Mouse (Mus musculus) heart, embryonic 14.5 days (tissue): ENCODE results near the gene Spats2. TPM values are rescaled to one million over a fixed set of nuclear protein-coding genes. Genes with fewer than 3 reads are reported as not detected.
"Not testable (repeated sequence)": the region's sequence is repeated elsewhere in the genome, so short reads cannot be mapped to it uniquely, and the experiment has no call there.

Experiments
- ATAC-seq: fragments of 200-750 bp; cut with Nextera tagmentation; 2 replicates; pipeline ENCODE4 v1.8.0; 2017; ENCODE audit warnings: low read depth, moderate TSS enrichment; ENCODE audit not compliant: insufficient number of reproducible peaks, insufficient read depth, low FRiP score
- H3K27ac ChIP-seq, 2 experiments: fragments of 200-500 bp in 1 of 2; fragments of 300-500 bp in 1 of 2; sonication (generic) in 1 of 2; replicated peaks in 1 of 2; 2 replicates each; pipeline ENCODE4 v1.5.1; 2012 to 2014; ENCODE audit warnings: low read depth in 2 of 2, low read length in 2 of 2, control low read depth in 1 of 2, mild to moderate bottlenecking in 1 of 2, mixed read lengths in 1 of 2; ENCODE audit not compliant: control insufficient read depth in 1 of 2, insufficient read depth in 1 of 2
- H3K27me3 ChIP-seq: fragments of 300-500 bp; sonication (generic); 2 replicates; pipeline ENCODE4 v1.6.1; 2014; ENCODE audit warnings: mild to moderate bottlenecking, low read length, control low read depth; ENCODE audit not compliant: control insufficient read depth, insufficient read depth
- H3K36me3 ChIP-seq: fragments of 300-500 bp; sonication (generic); 2 replicates; pipeline ENCODE4 v1.6.1; 2014; ENCODE audit warnings: mild to moderate bottlenecking, control low read depth, low read length, mixed read lengths; ENCODE audit not compliant: control insufficient read depth, insufficient read depth
- H3K4me1 ChIP-seq, 2 experiments: fragments of 200-500 bp in 1 of 2; fragments of 300-500 bp in 1 of 2; sonication (generic) in 1 of 2; 2 replicates each; pipeline ENCODE4 v1.6.1; 2012 to 2014; ENCODE audit warnings: low read length in 2 of 2, control low read depth in 1 of 2, mixed read lengths in 1 of 2; ENCODE audit not compliant: control insufficient read depth in 2 of 2, insufficient read depth in 2 of 2
- H3K4me2 ChIP-seq: fragments of 300-500 bp; sonication (generic); 2 replicates; pipeline ENCODE4 v1.6.1; 2014; ENCODE audit warnings: mild to moderate bottlenecking, low read length
- H3K4me3 ChIP-seq, 2 experiments: fragments of 200-500 bp in 1 of 2; fragments of 300-500 bp in 1 of 2; sonication (generic) in 1 of 2; 2 replicates each; pipeline ENCODE4 v1.5.1; 2012 to 2014; ENCODE audit warnings: low read length in 2 of 2, mild to moderate bottlenecking in 2 of 2, control low read depth in 1 of 2, low read depth in 1 of 2, moderate library complexity in 1 of 2; ENCODE audit not compliant: control insufficient read depth in 1 of 2, insufficient read depth in 1 of 2
- H3K9ac ChIP-seq: fragments of 300-500 bp; sonication (generic); 2 replicates; pipeline ENCODE4 v1.6.1; 2014; ENCODE audit warnings: mild to moderate bottlenecking, low read length
- H3K9me3 ChIP-seq: fragments of 300-500 bp; sonication (generic); 2 replicates; pipeline ENCODE4 v1.6.1; 2016; ENCODE audit warnings: low read length, control low read depth; ENCODE audit not compliant: control insufficient read depth
- WGBS: fragments of 180-500 bp; shearing (Covaris S2); extraction: QIAGEN DNeasy Blood & Tissue Kit; methylation state at CpG from one replicate; pipeline ENCODE4 v1.1.7; 2014; 5-methylcytosine and 5-hydroxymethylcytosine counted together
- polyA plus RNA-seq: library from polyadenylated mRNA; unstranded; fragments of >200 nt; fragmentation: Nextera tagmentation; extraction: Ambion mirVana; gene quantifications from 2 replicates; pipeline ENCODE4 v1.2.1, GENCODE M21; 2014

Spats2 gene
- polyA plus RNA-seq, 1 experiment from 2014 or later, result 35.9 TPM

DNA sequence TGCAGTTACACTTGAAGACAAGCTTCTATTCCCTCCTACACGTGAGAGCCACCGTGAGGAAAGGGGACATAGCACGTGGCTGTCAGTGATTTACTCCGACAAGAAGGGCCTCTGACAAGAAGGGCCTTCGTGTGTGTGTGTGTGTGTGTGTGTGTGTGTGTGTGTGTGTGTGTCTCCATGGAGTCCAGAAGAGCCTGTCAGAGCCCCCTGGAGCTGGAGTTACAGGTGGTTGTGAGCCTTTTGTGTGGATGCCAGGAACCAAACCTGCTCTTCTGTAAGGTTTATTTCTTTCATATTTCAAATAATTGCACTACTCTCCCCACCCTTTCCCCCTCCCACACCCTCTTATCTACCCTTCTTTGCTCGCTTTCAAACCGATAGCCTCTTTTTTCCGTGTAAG is 25.6 kb downstream of the Spats2 start:
- Histone ChIP-seq H3K9ac (no peak overlapping the region), H3K4me2 (no peak overlapping the region), H3K27ac (no peak overlapping the region), H3K4me1 (peaks cover 0 to 2% of the 10 kb centered on the region in 2 experiments; a peak in 1 of 4 replicates), H3K9me3 (no peaks in the 10 kb centered on the region), H3K36me3 (peaks cover 61% of the 10 kb centered on the region), H3K27me3 (no peaks in the 10 kb centered on the region), H3K4me3 (no peak overlapping the region)
- 48% methylated on average over 8 of the region's 8 CpGs for WGBS
- ATAC-seq, result no peak

DNA sequence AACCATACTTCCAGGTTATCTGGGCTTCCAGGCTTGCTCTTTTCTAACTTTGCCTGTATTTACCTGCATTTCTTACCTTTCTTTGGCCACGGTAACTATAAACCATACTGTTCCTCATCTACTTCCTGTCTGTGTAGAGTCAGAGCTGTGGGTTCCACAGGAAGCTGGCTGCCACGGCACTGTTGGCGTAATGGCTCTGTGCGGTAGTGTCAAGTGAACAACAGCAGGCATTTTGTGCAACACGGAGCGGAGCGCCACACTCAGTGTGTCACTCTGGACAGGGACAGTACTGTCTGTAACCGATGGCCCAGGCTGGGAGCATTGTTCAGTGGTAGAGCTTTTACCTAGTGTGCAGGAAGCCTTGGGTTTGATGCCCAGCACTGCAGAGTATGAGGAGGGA is 27.8 kb downstream of the Spats2 start:
- Histone ChIP-seq H3K27ac (no peak overlapping the region), H3K9me3 (no peaks in the 10 kb centered on the region), H3K27me3 (no peaks in the 10 kb centered on the region), H3K4me1 (peaks cover 0 to 2% of the 10 kb centered on the region in 2 experiments; a peak in 1 of 4 replicates), H3K36me3 (peaks cover 43% of the 10 kb centered on the region), H3K4me2 (no peak overlapping the region), H3K9ac (no peak overlapping the region), H3K4me3 (no peak overlapping the region)
- no peak for ATAC-seq
- 93% methylated on average over 8 of the region's 8 CpGs for WGBS

DNA sequence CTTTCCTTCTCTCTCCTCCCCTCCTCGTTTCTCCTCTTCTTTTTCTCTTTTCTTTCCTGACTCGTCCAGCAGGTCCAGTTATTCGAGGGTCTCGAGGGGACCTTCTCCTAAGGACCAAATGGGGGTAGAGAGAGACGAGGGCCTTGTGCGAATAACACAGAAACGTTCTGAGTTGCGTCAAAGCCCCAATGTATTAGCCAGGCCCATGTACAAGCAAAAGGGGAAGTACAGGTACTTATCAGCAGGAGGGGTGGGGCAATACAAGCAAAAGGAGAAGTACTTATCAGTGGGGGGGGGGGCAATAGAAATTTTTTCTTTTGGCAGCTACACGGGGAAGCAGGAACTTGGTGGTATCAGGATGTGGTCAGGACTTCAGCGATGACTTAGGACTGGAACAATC is 28.8 kb downstream of the Spats2 start:
- H3K27me3 ChIP-seq, H3K4me3 ChIP-seq: not testable (repeated sequence)
- 69% methylated on average over 10 of the region's 10 CpGs for WGBS

DNA sequence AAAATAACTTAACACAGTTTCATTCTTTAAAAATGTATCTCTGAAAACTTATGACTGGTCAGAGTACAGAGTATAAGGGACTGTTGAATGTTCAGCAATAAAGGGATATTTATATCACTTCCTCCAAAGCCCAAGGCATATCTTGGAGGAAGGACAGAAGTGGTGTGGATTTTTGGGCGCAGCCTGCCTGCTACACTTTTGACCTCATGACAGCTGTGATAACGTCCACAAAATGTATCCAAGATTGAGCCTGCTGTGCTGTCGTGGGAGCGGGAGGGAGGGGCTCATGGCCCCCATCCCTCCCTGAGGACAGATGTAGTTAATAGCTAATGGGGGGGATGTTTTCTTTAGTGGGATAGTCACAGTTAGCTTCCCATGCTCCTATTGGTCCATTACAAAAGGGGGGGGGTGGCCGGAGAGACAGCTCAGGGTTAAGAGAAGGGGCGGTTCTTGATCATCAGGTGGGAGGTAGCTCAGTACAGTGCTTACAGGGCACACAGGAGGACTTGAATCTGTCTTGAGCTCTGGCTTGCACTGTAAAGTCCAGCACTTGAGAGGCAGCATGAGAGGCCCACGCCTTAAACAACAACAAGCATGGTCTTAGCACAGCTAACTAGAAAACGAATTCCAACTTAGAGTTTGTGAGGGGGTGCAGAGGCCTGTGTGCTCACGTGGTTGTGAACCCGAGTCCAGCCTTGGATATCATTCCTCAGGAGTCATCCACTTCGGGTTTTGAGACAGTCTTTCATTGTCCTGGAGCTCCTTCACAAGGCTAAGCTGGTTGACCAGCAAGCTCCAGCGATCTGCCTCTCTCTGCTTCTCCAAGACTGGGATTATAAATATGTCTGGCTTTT is 38.0 kb downstream of the Spats2 start:
- peak overlapping the region; percentile 38 for H3K4me2 ChIP-seq
- H3K27me3 ChIP-seq, result no peaks in the 10 kb centered on the region
- H3K36me3 ChIP-seq, result peaks cover 20% of the 10 kb centered on the region
- WGBS, result 38% methylated on average over 12 of the region's 12 CpGs
- no peak overlapping the region for H3K4me3 ChIP-seq
- ATAC-seq, result peak; percentile 68
- peaks cover 9 to 20% of the 10 kb centered on the region in 2 experiments for H3K4me1 ChIP-seq
- H3K9me3 ChIP-seq, result no peaks in the 10 kb centered on the region
- H3K9ac ChIP-seq, result no peak overlapping the region
- H3K27ac ChIP-seq, result peak overlapping the region; percentile 21 to 71

More for the DNA sequence above, 28.8 kb downstream of the Spats2 start:
- ATAC-seq, H3K4me1 ChIP-seq, H3K4me2 ChIP-seq, H3K9me3 ChIP-seq, H3K27ac ChIP-seq, H3K9ac ChIP-seq: not testable (repeated sequence)
- peaks cover 36% of the 10 kb centered on the region for H3K36me3 ChIP-seq

DNA sequence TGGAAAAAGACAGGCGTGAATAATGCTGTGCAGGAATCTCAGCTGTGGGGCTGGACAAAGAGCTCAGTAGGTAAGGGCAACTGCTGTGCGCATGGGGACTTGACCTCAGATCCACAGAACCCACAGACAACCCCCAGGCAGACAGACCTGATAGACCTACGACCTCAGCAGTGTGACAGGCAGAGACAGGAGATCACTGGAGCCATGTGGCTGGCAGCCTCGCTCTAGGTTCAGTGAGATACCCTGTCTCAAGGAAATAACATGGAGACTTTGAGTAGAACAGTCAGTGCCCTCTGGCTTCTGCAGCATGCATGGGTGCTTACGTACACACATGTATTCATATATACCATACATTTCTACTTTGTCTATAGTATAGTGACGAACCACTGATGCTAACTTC is 46.4 kb downstream of the Spats2 start:
- Histone ChIP-seq H3K9me3 (no peaks in the 10 kb centered on the region), H3K9ac (no peak overlapping the region), H3K27me3 (no peaks in the 10 kb centered on the region), H3K36me3 (peaks cover 56% of the 10 kb centered on the region), H3K4me2 (no peak overlapping the region), H3K4me1 (peaks cover 3 to 8% of the 10 kb centered on the region in 2 experiments; a peak in 2 of 4 replicates), H3K27ac (no peak overlapping the region), H3K4me3 (no peak overlapping the region)
- WGBS, result 77% methylated on average over 6 of the region's 6 CpGs
- ATAC-seq, result no peak

DNA sequence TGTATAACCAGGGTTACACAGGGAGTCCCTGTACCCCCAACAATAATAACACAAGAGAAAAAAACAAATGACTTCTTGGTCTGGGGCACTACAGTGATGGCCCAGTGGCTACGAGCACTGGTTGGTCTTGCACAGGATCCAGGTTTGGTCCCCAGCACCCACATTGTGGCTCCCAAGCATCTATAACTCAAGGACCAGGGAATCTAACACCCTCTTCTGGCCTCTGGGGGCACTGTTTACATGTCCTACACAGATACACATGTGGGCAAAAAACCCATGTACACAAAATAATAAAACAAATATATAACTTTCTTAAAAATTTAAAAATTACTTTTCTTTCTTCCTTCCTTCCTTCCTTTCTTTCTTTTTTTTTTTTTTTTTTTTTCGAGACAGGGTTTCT is 53.9 kb downstream of the Spats2 start:
- no peak overlapping the region for H3K27ac ChIP-seq
- H3K4me3 ChIP-seq, result no peak overlapping the region
- ATAC-seq, result no peak
- no peaks in the 10 kb centered on the region for H3K4me1 ChIP-seq
- H3K36me3 ChIP-seq, result peaks cover 77% of the 10 kb centered on the region
- H3K4me2 ChIP-seq, result no peak overlapping the region
- no peaks in the 10 kb centered on the region for H3K9me3 ChIP-seq
- H3K9ac ChIP-seq, result no peak overlapping the region
- WGBS, result 92% methylated on average over 2 of the region's 2 CpGs
- no peaks in the 10 kb centered on the region for H3K27me3 ChIP-seq

DNA sequence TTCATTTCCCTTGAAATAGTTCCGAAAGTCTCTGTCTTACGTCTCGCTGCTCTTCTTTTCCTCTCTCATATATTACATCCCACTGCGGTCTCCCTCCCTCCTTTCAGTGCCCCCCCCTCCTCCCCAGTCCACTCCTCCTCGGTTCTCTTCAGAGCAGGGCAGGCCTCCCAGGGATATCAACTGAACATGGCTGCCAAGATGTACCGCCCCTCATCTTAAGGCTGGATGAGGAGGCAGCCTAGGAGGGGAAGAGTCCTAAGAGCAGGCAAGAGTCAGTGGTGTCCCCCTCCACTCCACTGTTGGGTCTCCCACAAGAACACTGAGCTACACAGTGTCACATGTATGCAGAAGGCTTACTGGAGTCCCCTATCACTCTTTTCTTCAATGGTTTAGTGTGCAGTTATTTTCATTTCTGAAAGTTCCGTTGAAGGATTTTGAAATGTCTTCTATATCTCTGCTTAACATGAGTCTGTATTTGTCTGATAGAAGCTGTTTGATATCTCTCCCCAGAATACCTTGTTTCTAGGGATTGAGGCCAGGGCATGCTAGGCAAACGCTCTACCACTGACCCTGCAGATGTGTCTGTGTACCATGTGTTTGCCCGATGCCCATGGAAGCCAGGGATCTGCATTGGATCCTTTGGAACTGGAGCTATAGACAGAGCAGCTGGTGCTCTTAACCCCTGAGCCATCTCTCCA is 58.6 kb downstream of the Spats2 start:
- no peak overlapping the region for H3K4me3 ChIP-seq
- ATAC-seq, result no peak
- no peak overlapping the region for H3K9ac ChIP-seq
- no peak overlapping the region for H3K27ac ChIP-seq
- peaks cover 94% of the 10 kb centered on the region for H3K36me3 ChIP-seq
- no peaks in the 10 kb centered on the region for H3K9me3 ChIP-seq
- H3K4me2 ChIP-seq, result no peak overlapping the region
- WGBS, result 88% methylated on average over 9 of the region's 9 CpGs
- no peaks in the 10 kb centered on the region for H3K27me3 ChIP-seq
- no peaks in the 10 kb centered on the region for H3K4me1 ChIP-seq
